Mouse (Mus musculus) stomach, postnatal 0 days (tissue): ENCODE data around the gene Samd11.

Experiments
- CTCF ChIP-seq: IDR thresholded peaks from 2 replicates; pipeline ENCODE4 v1.5.1; 2016; ENCODE audit warnings: antibody characterized with exemption, low read depth, mild to moderate bottlenecking, moderate library complexity
- EP300 ChIP-seq: optimal IDR thresholded peaks from 2 replicates; pipeline ENCODE3; 2016; ENCODE audit warnings: antibody characterized with exemption

- TF ChIP-seq CTCF (no peak), EP300 (no peak)
These were observed 3.3 kb downstream of the Samd11 start for GRCm38 (mm10) chr4:156252140-156252539.
